18 mouse cellular contexts compared by ENCODE assay signal in the genomic region with DNA sequence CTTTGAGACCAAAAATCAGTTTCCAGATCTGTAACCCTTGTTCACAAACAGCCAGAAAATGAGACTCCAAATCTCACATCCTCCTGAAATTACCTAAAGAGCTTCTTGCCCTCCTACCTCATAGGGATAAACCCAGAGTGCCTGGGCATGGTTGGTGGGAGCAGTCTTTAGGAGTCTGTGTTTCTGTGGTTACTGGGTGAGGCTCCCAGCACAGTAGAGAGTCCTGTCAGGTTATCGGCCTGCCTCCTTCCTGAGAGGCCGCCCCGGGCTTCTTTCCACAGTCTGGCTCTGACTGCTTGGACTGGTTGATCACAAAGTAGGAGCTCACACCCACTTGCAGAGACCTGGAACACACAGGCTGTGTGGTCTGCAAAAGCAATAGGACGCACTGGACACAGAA.
A peak's percentile ranks its signal among the peaks of the same experiment; 100 is the strongest.
DNase-seq lines count a peak whose midpoint lies in the region; ATAC-seq and TF ChIP-seq lines count a peak whose summit lies in the region.
"Had no signal": no experiment of that assay in that cellular context is flagged by ENCODE, and none has a peak within 500 bp of the region (broad histone marks: within the 10 kb centered on the region; RNA-seq: fewer than 3 reads in every experiment).

No protein-coding gene starts in this region.

- H3K27me3 ChIP-seq in kidney, embryonic 16.5 days (ENCODE audit: insufficient read depth, low read length), result no peaks in the 10 kb centered on the region
- H3K27me3 ChIP-seq in MEL (ENCODE audit: control insufficient read depth in 1 of 2, insufficient read depth in 2 of 2, low read length in 2 of 2), result no peaks in the 10 kb centered on the region
- H3K27me3 ChIP-seq in liver, embryonic 14.5 days (ENCODE audit: control insufficient read depth, insufficient read depth, low read length), result no peaks in the 10 kb centered on the region
- H3K27me3 ChIP-seq: embryonic facial prominence, embryonic 13.5 days had no signal

- intact Hi-C loops in left cerebral cortex, postnatal 10 days (cut with DNase I), result loop anchor here (5.0 kb wide), 1 partner anchor 193 kb away; a partner anchor contains a TSS

- no peak for TF ChIP-seq POLR2A in MEL (IDR thresholded peaks at IDR 0.05; ENCODE audit: control insufficient read depth in 1 of 2, insufficient read depth in 1 of 2, low read depth in 1 of 2, low read length in 2 of 2, poor library complexity in 1 of 2)

- 72% methylated on average over 4 of the region's 4 CpGs for whole genome bisulfite sequencing in kidney, embryonic 16.5 days
- WGBS in liver, embryonic 14.5 days (ENCODE audit: insufficient replicate concordance), result 17% methylated on average over 4 of the region's 4 CpGs

- no peak overlapping the region for H3K4me3 ChIP-seq in kidney, embryonic 16.5 days (ENCODE audit: low read length)
- peak overlapping the region; percentile 7 to 15; a peak in 2 of 4 replicates for H3K4me3 ChIP-seq in MEL (ENCODE audit: control insufficient read depth in 1 of 2, insufficient read depth in 1 of 2, low read depth in 2 of 2, low read length in 2 of 2)
- no peak overlapping the region for H3K4me3 ChIP-seq in liver, embryonic 14.5 days (ENCODE audit: insufficient read depth in 1 of 2, low read depth in 2 of 2, low read length in 2 of 2)
- H3K4me3 ChIP-seq: embryonic facial prominence, embryonic 13.5 days; forebrain, embryonic 12.5 days; heart, adult 2 months had no signal

- TF ChIP-seq RAD21 in MEL (IDR thresholded peaks at IDR 0.05; ENCODE audit: low read depth, low read length), result no peak; the same call in 1 of the 2 replicates

- no peak for DNase-seq in kidney, postnatal 14 days
- DNase-seq in MEL (ENCODE audit: low read depth, low spot score), result peak; percentile 64
- no peak for DNase-seq in liver, embryonic 14.5 days (ENCODE audit: low read depth in 3 of 3, low spot score in 3 of 3)
- no peak for DNase-seq in right cerebral cortex, postnatal 4 days
- DNase-seq in left cerebral cortex, postnatal 10 days (ENCODE audit: extremely low spot score in 1 of 2, low spot score in 2 of 2), result no peak
- DNase-seq: adrenal gland, adult 2 months; adrenal gland, postnatal 25 days; cerebellum, adult 18-20 months; cerebellum, adult 9-11 months; cerebellum, postnatal 36 days; gastrocnemius, postnatal 14 days; heart, adult 2 months had no signal

- no peaks in the 10 kb centered on the region for H3K79me2 ChIP-seq in MEL (ENCODE audit: control insufficient read depth, insufficient read depth, low read length, poor library complexity)

- no peak for TF ChIP-seq CTCF in MEL (IDR thresholded peaks at IDR 0.05 in 2 of 3, conservative IDR thresholded peaks at IDR 0.05 in 1 of 3; ENCODE audit: control insufficient read depth in 1 of 3, insufficient read depth in 1 of 3, low read depth in 2 of 3, low read length in 3 of 3, poor library complexity in 1 of 3, severe bottlenecking in 1 of 3)
- no peak for TF ChIP-seq CTCF in liver, embryonic 14.5 days (IDR thresholded peaks at IDR 0.05; ENCODE audit: low read depth)

- no peak for ATAC-seq in kidney, embryonic 16.5 days (ENCODE audit: low FRiP score, low TSS enrichment)
- ATAC-seq in liver, embryonic 14.5 days (ENCODE audit: insufficient read depth), result peak; percentile 61
- peak; percentile 47 for ATAC-seq in megakaryocyte-erythroid progenitor cell, adult 5-6 weeks (replicated peaks; ENCODE audit: low FRiP score, low TSS enrichment, poor library complexity, severe bottlenecking)
- ATAC-seq: forebrain, embryonic 16.5 days had no signal

- TF ChIP-seq EP300 in MEL (IDR thresholded peaks at IDR 0.05; ENCODE audit: low read depth in 1 of 2, low read length in 2 of 2), result no peak
- TF ChIP-seq EP300 in liver, embryonic 14.5 days (IDR thresholded peaks at IDR 0.05; ENCODE audit: low read depth), result no peak

- no peaks in the 10 kb centered on the region for H3K9me3 ChIP-seq in kidney, embryonic 16.5 days (ENCODE audit: low read length)
- H3K9me3 ChIP-seq in MEL (replicated peaks; ENCODE audit: insufficient read depth, low read length), result no peaks in the 10 kb centered on the region
- H3K9me3 ChIP-seq in liver, embryonic 14.5 days (ENCODE audit: control insufficient read depth, low read length), result no peaks in the 10 kb centered on the region
- H3K9me3 ChIP-seq: embryonic facial prominence, embryonic 13.5 days; forebrain, embryonic 12.5 days had no signal

- H3K4me2 ChIP-seq in kidney, embryonic 16.5 days (replicated peaks; ENCODE audit: low read depth, low read length), result no peak overlapping the region
- peak overlapping the region; percentile 20; the same call in 1 of the 2 replicates for H3K4me2 ChIP-seq in liver, embryonic 14.5 days (ENCODE audit: low read depth)
- H3K4me2 ChIP-seq: embryonic facial prominence, embryonic 13.5 days; forebrain, embryonic 12.5 days; heart, embryonic 11.5 days had no signal

- H3K4me1 ChIP-seq in kidney, embryonic 16.5 days (ENCODE audit: insufficient read depth, low read length), result peaks cover 9% of the 10 kb centered on the region
- peaks cover 20 to 37% of the 10 kb centered on the region in 2 experiments for H3K4me1 ChIP-seq in MEL (ENCODE audit: control insufficient read depth in 1 of 2, insufficient read depth in 2 of 2, low read length in 2 of 2)
- peaks cover 38 to 43% of the 10 kb centered on the region in 2 experiments for H3K4me1 ChIP-seq in liver, embryonic 14.5 days (replicated peaks; ENCODE audit: control insufficient read depth in 2 of 2, insufficient read depth in 2 of 2, low read length in 1 of 2)

- H3K9ac ChIP-seq in kidney, embryonic 16.5 days (replicated peaks; ENCODE audit: low read length), result no peak overlapping the region
- H3K9ac ChIP-seq in MEL (ENCODE audit: control insufficient read depth, low read depth, low read length, poor library complexity, severe bottlenecking), result peak overlapping the region; percentile 4; the same call in 1 of the 2 replicates
- 0 out of 2 replicates have a peak overlapping the region, but pooled peaks have one; percentile 24 for H3K9ac ChIP-seq in liver, embryonic 14.5 days (replicated peaks)
- H3K9ac ChIP-seq: embryonic facial prominence, embryonic 13.5 days; forebrain, embryonic 12.5 days had no signal

- H3K36me3 ChIP-seq in kidney, embryonic 16.5 days (ENCODE audit: insufficient read depth, low read length), result no peaks in the 10 kb centered on the region
- peaks cover 0 to 36% of the 10 kb centered on the region in 2 experiments; a peak in 2 of 4 replicates for H3K36me3 ChIP-seq in MEL (ENCODE audit: control insufficient read depth in 1 of 2, insufficient read depth in 2 of 2, low read length in 2 of 2)
- H3K36me3 ChIP-seq in liver, embryonic 14.5 days (replicated peaks; ENCODE audit: control insufficient read depth, insufficient read depth, low read depth), result no peaks in the 10 kb centered on the region
- H3K36me3 ChIP-seq: embryonic facial prominence, embryonic 13.5 days; forebrain, embryonic 12.5 days had no signal

- H3K27ac ChIP-seq in kidney, embryonic 16.5 days (ENCODE audit: low read length), result 0 out of 2 replicates have a peak overlapping the region, but pooled peaks have one; percentile 15
- H3K27ac ChIP-seq in MEL (ENCODE audit: control insufficient read depth, low read depth, low read length), result peak overlapping the region; percentile 64
- H3K27ac ChIP-seq in liver, embryonic 14.5 days, result peak overlapping the region; percentile 55; the same call in 1 of the 2 replicates
- H3K27ac ChIP-seq: embryonic facial prominence, embryonic 13.5 days; forebrain, embryonic 12.5 days; heart, adult 2 months had no signal

TF ChIP-seq in MEL, 35 proteins besides CTCF, POLR2A, EP300 and RAD21:
- TF ChIP-seq TCF12 (IDR thresholded peaks at IDR 0.05; ENCODE audit: low read depth, low read length) (no peak), NELFE (IDR thresholded peaks at IDR 0.05; ENCODE audit: low read depth, low read length) (peak; percentile 13; the same call in 1 of the 2 replicates)
TF ChIP-seq in MEL: peak in this region for 1.

Comparison
In these comparisons a context has a peak if more than half of its experiments do, and no peak if none do; other contexts are left out.
1. H3K4me3 ChIP-seq: peak in MEL (2 of 2); none in kidney, embryonic 16.5 days (single experiment) and liver, embryonic 14.5 days (0 of 2).
2. Peak in every context shown above with its lines, with median percentiles within 50 percentile points of each other: H3K27ac ChIP-seq.